Mouse (Mus musculus) limb, embryonic 12.5 days (tissue): ENCODE measurements around the gene Nudt8. TPM values are rescaled to one million over a fixed set of nuclear protein-coding genes. Genes with fewer than 3 reads are reported as not detected.
"Not testable (repeated sequence)": the region's sequence is repeated elsewhere in the genome, so short reads cannot be mapped to it uniquely, and the experiment has no call there.

Experiments used
- ATAC-seq: fragments of 200-750 bp; cut with Nextera tagmentation; 2 replicates; pipeline ENCODE4 v1.8.0; 2017; ENCODE audit warnings: low read depth, moderate TSS enrichment; ENCODE audit not compliant: insufficient number of reproducible peaks, insufficient read depth, low FRiP score, low TSS enrichment
- H3K27ac ChIP-seq: fragments of 300-500 bp; sonication (generic); 2 replicates; pipeline ENCODE4 v1.5.1; 2016; ENCODE audit warnings: mild to moderate bottlenecking, moderate library complexity
- H3K27me3 ChIP-seq: fragments of 300-500 bp; sonication (generic); 2 replicates; pipeline ENCODE4 v1.6.1; 2016; ENCODE audit warnings: mild to moderate bottlenecking, moderate library complexity
- H3K36me3 ChIP-seq: fragments of 300-500 bp; sonication (generic); 2 replicates; pipeline ENCODE4 v1.6.1; 2016; ENCODE audit warnings: mild to moderate bottlenecking, moderate library complexity
- H3K4me1 ChIP-seq: fragments of 300-500 bp; sonication (generic); replicated peaks from 2 replicates; pipeline ENCODE4 v1.6.1; 2016
- H3K4me2 ChIP-seq: fragments of 300-500 bp; sonication (generic); 2 replicates; pipeline ENCODE4 v1.6.1; 2016; ENCODE audit warnings: mild to moderate bottlenecking, moderate library complexity
- H3K4me3 ChIP-seq: fragments of 300-500 bp; sonication (generic); replicated peaks from 2 replicates; pipeline ENCODE4 v1.5.1; 2016; ENCODE audit warnings: mild to moderate bottlenecking
- H3K9ac ChIP-seq: fragments of 300-500 bp; sonication (generic); replicated peaks from 2 replicates; pipeline ENCODE4 v1.6.1; 2016; ENCODE audit warnings: mild to moderate bottlenecking, moderate library complexity
- H3K9me3 ChIP-seq: fragments of 300-500 bp; sonication (generic); 2 replicates; pipeline ENCODE4 v1.6.1; 2016; ENCODE audit warnings: mild to moderate bottlenecking, moderate library complexity
- WGBS: fragments of 180-500 bp; shearing (Covaris S2); methylation state at CpG from one replicate; pipeline ENCODE4 v1.1.7; 2016; 5-methylcytosine and 5-hydroxymethylcytosine counted together
- polyA plus RNA-seq: library from polyadenylated mRNA; unstranded; fragments of >200 nt; fragmentation: Nextera tagmentation; extraction: Ambion mirVana; gene quantifications from 2 replicates; pipeline ENCODE4 v1.2.1, GENCODE M21; 2016

Gene Nudt8
- polyA plus RNA-seq, result 30.8 and 31.5 TPM in 2 replicates

- Histone ChIP-seq H3K27ac (peak within 1 kb of the TSS; percentile 98), H3K9me3 (no peaks in the 10 kb centered on the region), H3K4me2 (peak within 1 kb of the TSS; percentile 84), H3K4me1 (peaks cover 18% of the 10 kb centered on the region), H3K4me3 (peak within 1 kb of the TSS; percentile 82), H3K27me3 (no peaks in the 10 kb centered on the region), H3K9ac (peak within 1 kb of the TSS; percentile 89), H3K36me3 (peaks cover 13% of the 10 kb centered on the region)
- WGBS, result under 1% methylated on average over 64 of the region's 64 CpGs
- peak; percentile 87 for ATAC-seq
These were observed at the start of gene Nudt8, which contains the start of gene Gm49405 for GRCm38 (mm10) chr19:4000119-4000900. Gene Nudt8 (plus strand): TSS chr19:4000580. Gene Gm49405 (plus strand): TSS chr19:4000626.

- Histone ChIP-seq H3K27ac (no peak overlapping the region), H3K4me2 (no peak overlapping the region), H3K36me3 (no peaks in the 10 kb centered on the region), H3K9me3 (no peaks in the 10 kb centered on the region), H3K27me3 (no peaks in the 10 kb centered on the region), H3K4me1 (no peaks in the 10 kb centered on the region), H3K4me3 (no peak overlapping the region), H3K9ac (no peak overlapping the region)
- ATAC-seq, result no peak
These were observed 48.9 kb upstream of the Nudt8 start for GRCm38 (mm10) chr19:3951461-3951860.

- no peak overlapping the region for H3K4me3 ChIP-seq
- no peaks in the 10 kb centered on the region for H3K36me3 ChIP-seq
- no peak overlapping the region for H3K27ac ChIP-seq
- H3K9me3 ChIP-seq, result no peaks in the 10 kb centered on the region
- ATAC-seq, result no peak
- no peaks in the 10 kb centered on the region for H3K4me1 ChIP-seq
- H3K27me3 ChIP-seq, result no peaks in the 10 kb centered on the region
- WGBS, result 48% methylated on average over 1 of the region's 1 CpGs
- no peak overlapping the region for H3K4me2 ChIP-seq
- no peak overlapping the region for H3K9ac ChIP-seq
These were observed 48.3 kb upstream of the Nudt8 start for GRCm38 (mm10) chr19:3952099-3952498.

GRCm38 (mm10) chr19:3955033-3955432 is 45.3 kb upstream of the Nudt8 start:
- ATAC-seq, result no peak
- no peaks in the 10 kb centered on the region for H3K36me3 ChIP-seq
- no peak overlapping the region for H3K27ac ChIP-seq
- no peaks in the 10 kb centered on the region for H3K4me1 ChIP-seq
- no peaks in the 10 kb centered on the region for H3K9me3 ChIP-seq
- H3K27me3 ChIP-seq, result no peaks in the 10 kb centered on the region
- H3K4me3 ChIP-seq, result no peak overlapping the region
- no peak overlapping the region for H3K4me2 ChIP-seq
- 73% methylated on average over 3 of the region's 3 CpGs for WGBS
- H3K9ac ChIP-seq, result no peak overlapping the region

- H3K4me2 ChIP-seq, result no peak overlapping the region
- no peaks in the 10 kb centered on the region for H3K4me1 ChIP-seq
- 51% methylated on average over 4 of the region's 4 CpGs for WGBS
- H3K4me3 ChIP-seq, result no peak overlapping the region
- H3K27ac ChIP-seq, result no peak overlapping the region
- H3K9me3 ChIP-seq, result no peaks in the 10 kb centered on the region
- H3K36me3 ChIP-seq, result no peaks in the 10 kb centered on the region
- H3K9ac ChIP-seq, result no peak overlapping the region
- H3K27me3 ChIP-seq, result no peaks in the 10 kb centered on the region
- no peak for ATAC-seq
These were observed 44.6 kb upstream of the Nudt8 start for GRCm38 (mm10) chr19:3955804-3956203.

- ATAC-seq, H3K27ac ChIP-seq, H3K4me1 ChIP-seq, H3K27me3 ChIP-seq, H3K9ac ChIP-seq, H3K4me2 ChIP-seq, H3K36me3 ChIP-seq, H3K4me3 ChIP-seq, H3K9me3 ChIP-seq: not testable (repeated sequence)
- 77% methylated on average over 5 of the region's 5 CpGs for WGBS
These were observed 42.9 kb upstream of the Nudt8 start for GRCm38 (mm10) chr19:3957296-3958036.

- ATAC-seq, result no peak
- no peaks in the 10 kb centered on the region for H3K27me3 ChIP-seq
- H3K9me3 ChIP-seq, result no peaks in the 10 kb centered on the region
These were observed 41.9 kb upstream of the Nudt8 start, which contains the start of gene Aldh3b3 for GRCm38 (mm10) chr19:3958470-3958869. Gene Aldh3b3 (plus strand): TSS chr19:3958645.

GRCm38 (mm10) chr19:3959030-3959429 is 41.4 kb upstream of the Nudt8 start:
- no peak overlapping the region for H3K9ac ChIP-seq
- H3K4me3 ChIP-seq, result no peak overlapping the region
- ATAC-seq, result no peak
- H3K36me3 ChIP-seq, result no peaks in the 10 kb centered on the region
- no peaks in the 10 kb centered on the region for H3K27me3 ChIP-seq
- no peak overlapping the region for H3K4me2 ChIP-seq
- H3K27ac ChIP-seq, result no peak overlapping the region
- H3K4me1 ChIP-seq, result no peaks in the 10 kb centered on the region
- no peaks in the 10 kb centered on the region for H3K9me3 ChIP-seq

More at GRCm38 (mm10) chr19:3958470-3958869, 41.9 kb upstream of the Nudt8 start, which contains the start of gene Aldh3b3:
- Histone ChIP-seq H3K9ac (no peak within 1 kb of the TSS), H3K4me3 (no peak within 1 kb of the TSS), H3K4me2 (no peak within 1 kb of the TSS), H3K4me1 (no peaks in the 10 kb centered on the region), H3K36me3 (no peaks in the 10 kb centered on the region), H3K27ac (no peak within 1 kb of the TSS)
- 70% methylated on average over 4 of the region's 4 CpGs for WGBS

GRCm38 (mm10) chr19:3960211-3960610 is 40.2 kb upstream of the Nudt8 start:
- Histone ChIP-seq H3K36me3 (no peaks in the 10 kb centered on the region), H3K4me3 (no peak overlapping the region)
- 82% methylated on average over 5 of the region's 5 CpGs for WGBS

GRCm38 (mm10) chr19:3961805-3962204 is 38.6 kb upstream of the Nudt8 start:
- not testable (repeated sequence) for H3K4me1 ChIP-seq, ATAC-seq, H3K36me3 ChIP-seq, H3K4me3 ChIP-seq, H3K9me3 ChIP-seq, H3K9ac ChIP-seq, H3K27me3 ChIP-seq, H3K27ac ChIP-seq, H3K4me2 ChIP-seq
- WGBS, result 86% methylated on average over 6 of the region's 6 CpGs

More at GRCm38 (mm10) chr19:3960211-3960610, 40.2 kb upstream of the Nudt8 start:
- Histone ChIP-seq H3K4me2 (no peak overlapping the region), H3K9me3 (no peaks in the 10 kb centered on the region), H3K9ac (no peak overlapping the region), H3K27me3 (no peaks in the 10 kb centered on the region), H3K4me1 (no peaks in the 10 kb centered on the region), H3K27ac (no peak overlapping the region)
- no peak for ATAC-seq

GRCm38 (mm10) chr19:3962469-3962868 is 37.9 kb upstream of the Nudt8 start:
- H3K4me2 ChIP-seq, result no peak overlapping the region
- H3K36me3 ChIP-seq, result no peaks in the 10 kb centered on the region
- 25% methylated on average over 2 of the region's 2 CpGs for WGBS
- H3K27me3 ChIP-seq, result no peaks in the 10 kb centered on the region
- H3K4me3 ChIP-seq, result no peak overlapping the region
- no peak overlapping the region for H3K27ac ChIP-seq
- no peak overlapping the region for H3K9ac ChIP-seq
- no peaks in the 10 kb centered on the region for H3K4me1 ChIP-seq
- no peaks in the 10 kb centered on the region for H3K9me3 ChIP-seq
- no peak for ATAC-seq
